Mouse (Mus musculus) ZHBTc4 (cell line): ENCODE measurements around the gene Supt7l.
A peak's percentile ranks its signal among the peaks of the same experiment; 100 is the strongest.

ENCODE experiments used
- DNase-seq: peaks from one replicate; pipeline ENCODE4 v3.0.0-alpha.2; 2011; ENCODE audit warnings: low read depth, low spot score

The Supt7l gene

DNA sequence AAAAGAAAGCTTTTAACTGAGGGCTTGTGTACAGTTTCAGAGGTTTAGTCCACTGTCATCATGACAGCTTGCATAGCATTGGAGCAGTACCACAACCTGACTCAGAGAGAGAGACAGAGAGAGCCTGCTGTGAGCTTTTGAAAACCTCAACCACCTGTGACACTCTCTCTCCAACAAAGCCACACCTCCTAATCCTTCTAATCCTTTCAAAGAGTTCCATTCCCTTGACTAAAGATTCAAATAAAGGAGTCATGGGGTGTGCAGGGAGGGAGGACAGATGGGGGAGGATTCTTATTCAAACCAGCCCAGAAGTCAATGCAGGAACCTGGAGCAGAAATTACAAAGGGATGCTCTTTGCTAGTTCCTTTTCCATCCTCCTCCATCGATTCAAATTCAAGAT is 35.6 kb downstream of the Supt7l start:
- peak; percentile 51 for DNase-seq

DNA sequence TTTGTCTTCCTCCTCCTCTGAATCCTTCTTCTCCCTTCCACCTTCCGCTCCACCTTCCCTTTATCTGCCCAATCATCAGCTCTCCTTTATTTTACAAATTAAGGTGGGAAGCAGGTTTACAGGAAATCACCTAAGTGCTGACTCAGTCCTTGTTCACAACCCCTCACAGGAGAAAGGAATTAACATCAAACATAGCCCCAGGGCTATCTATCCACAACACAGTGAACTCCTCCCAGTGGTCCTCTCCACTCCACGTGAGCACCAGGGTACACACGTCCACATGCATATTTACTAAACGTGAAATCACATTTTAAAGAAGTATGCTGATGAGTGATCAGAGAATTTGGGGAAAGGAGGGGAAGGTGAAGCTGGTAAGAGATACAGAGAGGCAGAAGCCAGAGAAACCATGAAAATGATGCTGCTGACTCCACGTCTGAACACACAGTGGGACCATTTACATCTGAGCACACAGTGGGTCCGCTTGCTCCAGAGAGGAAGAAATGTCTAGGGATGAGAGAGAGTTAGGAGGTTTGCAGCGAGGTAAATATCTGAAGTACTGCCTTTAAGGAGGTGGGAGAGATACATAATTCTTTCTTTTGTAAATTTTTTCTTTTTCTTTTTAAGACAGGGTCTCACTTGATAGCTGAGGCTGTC is 38.4 kb downstream of the Supt7l start:
- peak; percentile 92 for DNase-seq

DNA sequence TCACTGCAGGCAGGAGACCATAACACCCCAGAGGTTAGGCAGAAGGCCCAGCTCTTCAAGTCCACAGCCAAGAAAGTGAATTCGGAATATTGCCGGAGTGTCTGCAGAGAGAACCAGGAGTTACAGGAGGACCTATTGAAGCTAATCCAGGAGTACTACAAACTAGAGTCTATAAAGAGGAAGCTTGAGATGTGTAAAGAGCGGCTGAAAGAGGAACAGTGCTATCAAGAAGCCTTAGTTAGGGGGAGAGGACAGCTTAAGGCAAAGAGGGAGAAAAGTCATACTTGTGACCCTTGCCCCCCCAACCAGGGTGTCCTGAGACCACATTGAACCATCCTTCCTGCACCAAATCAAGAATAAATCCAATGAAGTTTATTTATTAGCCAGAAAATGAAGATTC is 39.7 kb downstream of the Supt7l start:
- DNase-seq: no peak

DNA sequence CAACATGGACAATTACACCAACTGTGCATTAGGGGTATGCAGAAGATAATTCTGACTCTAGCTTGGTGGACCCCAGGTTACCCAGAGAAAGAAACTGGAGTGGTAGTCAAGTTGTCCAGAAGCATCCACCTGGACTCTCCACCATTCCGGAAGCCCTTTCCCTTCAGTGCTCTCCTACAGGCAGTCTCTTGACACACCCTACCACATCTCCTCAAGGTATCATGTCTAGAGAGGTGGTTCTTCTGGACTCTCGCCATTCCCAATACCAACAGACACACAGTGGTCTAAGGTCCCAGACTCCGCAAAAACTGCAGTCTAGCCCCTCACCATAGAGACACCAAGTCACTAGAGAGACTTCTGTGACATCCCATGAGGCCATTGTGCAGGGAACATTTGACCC is 42.2 kb downstream of the Supt7l start, which contains the start of gene 4930548H24Rik:
4930548H24Rik (plus strand) TSS at position 301 of the 400 bp plus-strand sequence.
- DNase-seq: no peak

DNA sequence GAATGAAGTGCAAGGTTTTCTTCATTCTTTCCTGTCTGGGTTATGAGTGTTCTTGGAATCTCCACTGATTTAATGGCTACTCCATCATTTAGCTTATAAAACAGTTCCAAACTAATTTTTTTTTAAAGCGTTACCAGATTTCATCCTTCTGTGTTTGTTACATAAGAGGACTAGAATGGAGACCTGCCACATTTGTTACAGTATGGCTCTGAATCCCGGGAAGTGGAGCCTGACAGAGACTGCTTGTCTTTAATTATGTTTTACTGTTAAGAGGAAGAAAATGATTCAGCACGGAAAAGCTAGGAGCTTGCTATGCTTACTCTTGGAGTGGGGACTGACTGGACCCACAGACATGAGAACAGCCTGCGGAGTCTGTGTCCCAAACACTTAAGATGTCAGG is 47.1 kb downstream of the Supt7l start:
- no peak for DNase-seq

DNA sequence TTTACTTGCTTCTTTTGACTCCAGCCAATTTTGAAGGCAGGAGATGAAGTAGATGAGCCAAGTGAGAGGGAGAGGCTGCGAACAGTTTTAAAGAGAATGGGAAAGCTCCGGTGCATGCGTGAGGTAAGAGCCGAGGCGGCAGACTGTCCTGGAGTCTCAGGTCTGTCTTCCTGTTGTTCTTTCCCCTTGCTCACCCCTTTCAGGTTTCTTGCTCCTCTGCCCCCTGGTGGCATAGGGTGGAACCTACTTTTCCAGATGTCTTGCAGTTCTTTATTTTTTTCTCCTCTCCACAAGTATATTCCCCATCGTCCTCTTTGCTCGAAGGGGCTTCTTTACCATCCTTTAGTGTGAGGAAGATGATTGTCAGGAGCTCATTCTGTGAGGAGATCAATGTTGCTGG is 57.3 kb downstream of the Supt7l start:
- DNase-seq: peak; percentile 84

DNA sequence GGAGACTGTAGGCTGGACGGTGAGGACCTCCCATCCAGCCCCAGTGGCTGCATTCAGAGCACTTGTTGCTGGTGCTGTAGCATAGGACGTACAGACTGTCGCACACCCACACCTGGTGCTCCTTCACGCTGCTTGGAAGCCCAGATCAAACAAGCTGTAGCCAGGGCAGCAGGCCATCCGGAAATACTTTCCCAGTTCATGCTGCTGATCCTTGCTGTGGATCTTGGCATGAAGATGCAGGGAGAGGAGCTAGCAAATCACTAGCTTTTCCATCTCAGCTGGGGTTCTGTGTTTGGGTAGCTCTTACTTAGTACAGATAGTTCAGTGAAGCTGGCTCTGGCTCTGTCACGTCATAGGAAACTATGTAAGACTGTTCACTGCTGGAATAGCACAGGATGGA is 57.9 kb downstream of the Supt7l start:
- DNase-seq: no peak

DNA sequence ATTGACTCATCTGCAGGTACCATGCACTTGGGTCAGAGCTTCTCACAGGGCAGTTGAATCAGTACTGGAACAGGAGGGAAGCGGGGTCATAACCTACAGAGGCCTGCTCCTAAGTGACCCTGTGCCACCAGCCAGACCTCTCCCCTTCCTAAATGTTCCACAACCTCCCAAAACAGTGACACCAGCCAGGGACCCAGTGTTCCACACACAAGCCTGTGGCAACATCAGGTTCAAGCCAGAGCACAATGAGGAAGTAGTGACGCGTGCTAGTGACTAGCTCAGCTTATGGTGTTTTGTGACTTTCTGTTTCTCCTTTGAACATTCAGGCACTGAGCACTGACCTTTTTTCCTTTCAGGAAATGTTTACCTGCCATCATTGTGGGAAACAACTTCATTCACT is 59.8 kb downstream of the Supt7l start:
- DNase-seq: no peak
